Mouse (Mus musculus) bone marrow macrophage, adult 2 months (primary cell): ENCODE results near the gene Dlgap1.

Source experiments
- CTCF ChIP-seq: IDR thresholded peaks from 2 replicates; pipeline ENCODE4 v1.5.1; 2012; ENCODE audit warnings: low read depth, mild to moderate bottlenecking, low read length, moderate library complexity
- POLR2A ChIP-seq: IDR thresholded peaks from 2 replicates; pipeline ENCODE4 v1.6.1; 2012; ENCODE audit warnings: mild to moderate bottlenecking, low read depth, low read length, borderline replicate concordance

- no peak for TF ChIP-seq POLR2A
- TF ChIP-seq CTCF: no peak
Measured at GRCm38 (mm10) chr17:70748964-70749650, 780.2 kb downstream of the Dlgap1 start.
